8 mouse cellular contexts compared by ENCODE assay signal in the genomic region with DNA sequence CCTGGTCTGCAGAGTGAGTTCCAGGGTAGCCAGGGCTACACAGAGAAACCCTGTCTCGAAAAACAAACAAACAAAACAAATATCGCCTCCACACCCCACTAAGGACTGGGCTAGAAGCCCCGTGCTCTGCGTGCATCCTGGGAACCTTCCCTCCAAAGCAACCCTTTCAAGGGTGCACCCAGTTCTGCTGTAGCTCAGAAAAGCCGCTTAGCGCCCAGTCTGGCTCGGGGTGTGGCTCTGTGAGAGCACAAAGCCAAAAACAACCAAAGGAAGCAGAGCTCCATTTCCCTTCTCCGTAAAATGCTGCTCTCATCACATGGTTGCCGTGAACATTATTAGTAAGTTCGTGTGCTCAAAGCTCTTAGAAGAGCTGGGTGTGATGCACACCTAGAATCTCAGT. TPM values are rescaled to one million over a fixed set of nuclear protein-coding genes. Genes with fewer than 3 reads are reported as not detected.
DNase-seq lines count a peak whose midpoint lies in the region; ATAC-seq and TF ChIP-seq lines count a peak whose summit lies in the region.

No protein-coding gene starts in this region.

- peak overlapping the region; percentile 0 to 28; a peak in 2 of 4 replicates for H3K27ac ChIP-seq in heart, embryonic 14.5 days (replicated peaks in 1 of 2; ENCODE audit: control insufficient read depth in 1 of 2, insufficient read depth in 1 of 2, low read depth in 2 of 2, low read length in 2 of 2)
- peak overlapping the region; percentile 75 for H3K27ac ChIP-seq in liver, embryonic 12.5 days
- H3K27ac ChIP-seq in neural tube, embryonic 13.5 days (replicated peaks): no peak overlapping the region

- no peaks in the 10 kb centered on the region for H3K27me3 ChIP-seq in C2C12 (ENCODE audit: control insufficient read depth, insufficient read depth, insufficient read length)
- no peaks in the 10 kb centered on the region for H3K27me3 ChIP-seq in heart, embryonic 14.5 days (ENCODE audit: control insufficient read depth, insufficient read depth, low read length)
- H3K27me3 ChIP-seq in liver, embryonic 12.5 days (replicated peaks): peaks cover 13% of the 10 kb centered on the region; the same call in 1 of the 2 replicates
- H3K27me3 ChIP-seq in neural tube, embryonic 13.5 days: peaks cover 15% of the 10 kb centered on the region

- peak overlapping the region; percentile 84 for H3K4me2 ChIP-seq in heart, embryonic 14.5 days (ENCODE audit: low read length)
- peak overlapping the region; percentile 97 for H3K4me2 ChIP-seq in liver, embryonic 12.5 days
- peak overlapping the region; percentile 84 for H3K4me2 ChIP-seq in neural tube, embryonic 13.5 days

- H3K9me3 ChIP-seq in heart, embryonic 14.5 days (ENCODE audit: control insufficient read depth, low read length): no peaks in the 10 kb centered on the region
- no peaks in the 10 kb centered on the region for H3K9me3 ChIP-seq in liver, embryonic 12.5 days (replicated peaks)
- H3K9me3 ChIP-seq in neural tube, embryonic 13.5 days: no peaks in the 10 kb centered on the region

- H3K79me3 ChIP-seq in C2C12 (ENCODE audit: low read depth): no peaks in the 10 kb centered on the region

- no peak overlapping the region for H3ac ChIP-seq in C2C12 (ENCODE audit: control insufficient read depth, insufficient read length, low read depth)

- H3K9ac ChIP-seq in heart, embryonic 14.5 days (ENCODE audit: low read length): peak overlapping the region; percentile 75
- peak overlapping the region; percentile 77 for H3K9ac ChIP-seq in liver, embryonic 12.5 days
- H3K9ac ChIP-seq in neural tube, embryonic 13.5 days: peak overlapping the region; percentile 71

- H3K36me3 ChIP-seq in C2C12 (ENCODE audit: control insufficient read depth, insufficient read depth): no peaks in the 10 kb centered on the region
- H3K36me3 ChIP-seq in heart, embryonic 14.5 days (ENCODE audit: control insufficient read depth, insufficient read depth, low read length): no peaks in the 10 kb centered on the region
- H3K36me3 ChIP-seq in liver, embryonic 12.5 days: 0 out of 2 replicates have a peak, but pooled peaks cover 3% of the 10 kb centered on the region
- H3K36me3 ChIP-seq in neural tube, embryonic 13.5 days: no peaks in the 10 kb centered on the region

- no peaks in the 10 kb centered on the region for H3K79me2 ChIP-seq in C2C12 (ENCODE audit: control insufficient read depth, insufficient read depth)

- ATAC-seq in heart, embryonic 14.5 days (ENCODE audit: insufficient number of reproducible peaks, insufficient read depth, low FRiP score, low read depth): no peak
- no peak for ATAC-seq in liver, embryonic 12.5 days
- peak; percentile 44 for ATAC-seq in neural tube, embryonic 13.5 days (ENCODE audit: low read depth)

- no peak for TF ChIP-seq CTCF in C2C12 (IDR thresholded peaks at IDR 0.05; ENCODE audit: control insufficient read depth, insufficient read depth, insufficient read length)

- peaks cover 9 to 11% of the 10 kb centered on the region in 2 experiments for H3K4me1 ChIP-seq in heart, embryonic 14.5 days (ENCODE audit: control insufficient read depth in 2 of 2, insufficient read depth in 2 of 2, low read length in 2 of 2)
- H3K4me1 ChIP-seq in liver, embryonic 12.5 days: peaks cover 72% of the 10 kb centered on the region
- H3K4me1 ChIP-seq in neural tube, embryonic 13.5 days (replicated peaks): peaks cover 20% of the 10 kb centered on the region

- WGBS in heart, embryonic 14.5 days: 5% methylated on average over 10 of the region's 10 CpGs
- WGBS in liver, embryonic 12.5 days (ENCODE audit: insufficient replicate concordance): 17% methylated on average over 10 of the region's 10 CpGs
- WGBS in neural tube, embryonic 13.5 days: 7% methylated on average over 10 of the region's 10 CpGs

- H3K4me3 ChIP-seq in C2C12 (ENCODE audit: insufficient read depth, poor library complexity, severe bottlenecking): peak overlapping the region; percentile 40
- peak overlapping the region; percentile 47 to 57 for H3K4me3 ChIP-seq in heart, embryonic 14.5 days (ENCODE audit: control insufficient read depth in 1 of 2, insufficient read depth in 1 of 2, low read depth in 1 of 2, low read length in 2 of 2)
- peak overlapping the region; percentile 68 for H3K4me3 ChIP-seq in liver, embryonic 12.5 days
- H3K4me3 ChIP-seq in neural tube, embryonic 13.5 days: peak overlapping the region; percentile 51

- peak; percentile 55 for DNase-seq in R1 (ENCODE audit: low read depth, low spot score)
- DNase-seq in right cerebral cortex, postnatal 36 days (ENCODE audit: low spot score in 2 of 2): no peak
- no peak for DNase-seq in spleen, adult 12 weeks (ENCODE audit: low spot score)
- DNase-seq in layer of hippocampus, postnatal 14 days (ENCODE audit: low spot score in 2 of 2): no peak

TF ChIP-seq in C2C12, 6 proteins besides CTCF, POLR2A, EP300 and RAD21:
- TF ChIP-seq MYOD1 (IDR thresholded peaks at IDR 0.05; ENCODE audit: control insufficient read depth, insufficient read length, low read depth) (no peak), CEBPB (IDR thresholded peaks at IDR 0.05; ENCODE audit: low read depth) (no peak), USF1 (IDR thresholded peaks at IDR 0.05; ENCODE audit: low read depth) (no peak), MAX (IDR thresholded peaks at IDR 0.05) (no peak), FOSL1 (IDR thresholded peaks at IDR 0.05; ENCODE audit: insufficient read depth, low read length, poor library complexity, severe bottlenecking) (no peak), MYOG (IDR thresholded peaks at IDR 0.05; ENCODE audit: control insufficient read depth, extremely low read depth, insufficient read length) (no peak)

RNA-seq across cellular contexts. Expression of gene Trib3, which starts 0.5 kb away (rescaled TPM):
- polyA plus RNA-seq in C2C12 (2012; fragmentation: generic; extraction: Trizol): 27.6 TPM
- 1.8 and 1.9 TPM in 2 replicates for polyA plus RNA-seq in heart, embryonic 14.5 days (2014; fragmentation: Nextera tagmentation; extraction: Ambion mirVana)
- 6.1 and 7.2 TPM in 2 replicates for polyA plus RNA-seq in liver, embryonic 12.5 days (2016; fragmentation: Nextera tagmentation; extraction: Ambion mirVana)
- 1.1 and 2.1 TPM in 2 replicates for polyA plus RNA-seq in neural tube, embryonic 13.5 days (2015; fragmentation: Nextera tagmentation; extraction: Ambion mirVana)
- total RNA-seq in layer of hippocampus, postnatal 14 days (2021): under 1 TPM; 0.53 to 0.86 TPM

RNA-seq across cellular contexts. Expression of gene Rbck1, which starts 11.9 kb away (rescaled TPM):
- 65.3 TPM for polyA plus RNA-seq in C2C12 (2012; fragmentation: generic; extraction: Trizol)
- 63.0 and 63.1 TPM in 2 replicates for polyA plus RNA-seq in heart, embryonic 14.5 days (2014; fragmentation: Nextera tagmentation; extraction: Ambion mirVana)
- 67.4 and 69.6 TPM in 2 replicates for polyA plus RNA-seq in liver, embryonic 12.5 days (2016; fragmentation: Nextera tagmentation; extraction: Ambion mirVana)
- 92.9 and 93.1 TPM in 2 replicates for polyA plus RNA-seq in neural tube, embryonic 13.5 days (2015; fragmentation: Nextera tagmentation; extraction: Ambion mirVana)
- 100 to 1,000 TPM in 1 of 2 experiments, 10 to 100 TPM in 1; 92.5 to 104 TPM for total RNA-seq in layer of hippocampus, postnatal 14 days (2021)

RNA-seq across cellular contexts. Expression of gene Nrsn2, which starts 32.1 kb away (rescaled TPM):
- not detected for polyA plus RNA-seq in C2C12 (2012; fragmentation: generic; extraction: Trizol)
- 2.2 and 3.8 TPM in 2 replicates for polyA plus RNA-seq in heart, embryonic 14.5 days (2014; fragmentation: Nextera tagmentation; extraction: Ambion mirVana)
- 0.08 TPM in 1 of 2 replicates, not detected in the other for polyA plus RNA-seq in liver, embryonic 12.5 days (2016; fragmentation: Nextera tagmentation; extraction: Ambion mirVana)
- polyA plus RNA-seq in neural tube, embryonic 13.5 days (2015; fragmentation: Nextera tagmentation; extraction: Ambion mirVana): 30.7 and 32.0 TPM in 2 replicates
- total RNA-seq in layer of hippocampus, postnatal 14 days (2021): 10 to 100 TPM; 33.0 to 39.6 TPM

RNA-seq across cellular contexts. Expression of gene Tbc1d20, which starts 50.7 kb away (rescaled TPM):
- polyA plus RNA-seq in C2C12 (2012; fragmentation: generic; extraction: Trizol): 32.7 TPM
- polyA plus RNA-seq in heart, embryonic 14.5 days (2014; fragmentation: Nextera tagmentation; extraction: Ambion mirVana): 31.6 and 32.2 TPM in 2 replicates
- polyA plus RNA-seq in liver, embryonic 12.5 days (2016; fragmentation: Nextera tagmentation; extraction: Ambion mirVana): 17.9 and 18.4 TPM in 2 replicates
- 31.7 and 34.2 TPM in 2 replicates for polyA plus RNA-seq in neural tube, embryonic 13.5 days (2015; fragmentation: Nextera tagmentation; extraction: Ambion mirVana)
- 10 to 100 TPM; 49.8 to 57.8 TPM for total RNA-seq in layer of hippocampus, postnatal 14 days (2021)

RNA-seq across cellular contexts. Expression of gene Sox12, which starts 53.5 kb away (rescaled TPM):
- polyA plus RNA-seq in C2C12 (2012; fragmentation: generic; extraction: Trizol): 7.2 TPM
- 13.1 and 15.0 TPM in 2 replicates for polyA plus RNA-seq in heart, embryonic 14.5 days (2014; fragmentation: Nextera tagmentation; extraction: Ambion mirVana)
- 3.5 and 3.7 TPM in 2 replicates for polyA plus RNA-seq in liver, embryonic 12.5 days (2016; fragmentation: Nextera tagmentation; extraction: Ambion mirVana)
- 14.9 and 15.3 TPM in 2 replicates for polyA plus RNA-seq in neural tube, embryonic 13.5 days (2015; fragmentation: Nextera tagmentation; extraction: Ambion mirVana)
- total RNA-seq in layer of hippocampus, postnatal 14 days (2021): 10 to 100 TPM; 21.4 to 23.1 TPM
